Mouse (Mus musculus) lung, embryonic 16.5 days (tissue): Measurements from ENCODE around the gene Ttc23. TPM values are rescaled to one million over a fixed set of nuclear protein-coding genes. Genes with fewer than 3 reads are reported as not detected.

ENCODE experiments used
- ATAC-seq: fragments of 200-750 bp; cut with Nextera tagmentation; 2 replicates; pipeline ENCODE4 v1.8.0; 2017; ENCODE audit warnings: low read depth, mild to moderate bottlenecking, moderate library complexity
- H3K27ac ChIP-seq: fragments of 300-500 bp; sonication (generic); 2 replicates; pipeline ENCODE4 v1.5.1; 2014; ENCODE audit warnings: mild to moderate bottlenecking, control low read depth, low read length
- H3K27me3 ChIP-seq: fragments of 300-500 bp; sonication (generic); 2 replicates; pipeline ENCODE4 v1.6.1; 2014; ENCODE audit warnings: low read depth, low read length, mixed read lengths; ENCODE audit not compliant: control insufficient read depth, insufficient read depth
- H3K36me3 ChIP-seq: fragments of 300-500 bp; sonication (generic); 2 replicates; pipeline ENCODE4 v1.6.1; 2014; ENCODE audit warnings: low read length; ENCODE audit not compliant: control insufficient read depth, insufficient read depth
- H3K4me1 ChIP-seq: fragments of 300-500 bp; sonication (generic); replicated peaks from 2 replicates; pipeline ENCODE4 v1.6.1; 2014; ENCODE audit warnings: low read length, mixed read lengths; ENCODE audit not compliant: control insufficient read depth, insufficient read depth
- H3K4me2 ChIP-seq: fragments of 300-500 bp; sonication (generic); 2 replicates; pipeline ENCODE4 v1.6.1; 2014; ENCODE audit warnings: low read depth, low read length, control low read depth
- H3K4me3 ChIP-seq: fragments of 300-500 bp; sonication (generic); 2 replicates; pipeline ENCODE4 v1.5.1; 2014; ENCODE audit warnings: mild to moderate bottlenecking, low read length, control low read depth
- H3K9ac ChIP-seq: fragments of 300-500 bp; sonication (generic); 2 replicates; pipeline ENCODE4 v1.6.1; 2014; ENCODE audit warnings: low read length, control low read depth
- H3K9me3 ChIP-seq: fragments of 300-500 bp; sonication (generic); 2 replicates; pipeline ENCODE4 v1.6.1; 2016; ENCODE audit warnings: low read length; ENCODE audit not compliant: control insufficient read depth
- WGBS: fragments of 180-500 bp; shearing (Covaris S2); extraction: QIAGEN DNeasy Blood & Tissue Kit; methylation state at CpG from one replicate; pipeline ENCODE4 v1.1.7; 2014; 5-methylcytosine and 5-hydroxymethylcytosine counted together
- polyA plus RNA-seq: library from polyadenylated mRNA; unstranded; fragments of >200 nt; fragmentation: Nextera tagmentation; extraction: Ambion mirVana; gene quantifications from 2 replicates; pipeline ENCODE4 v1.2.1, GENCODE M21; 2015

Gene Ttc23
- polyA plus RNA-seq, 1 experiment from 2014 or later, result 27.1 TPM

- H3K27ac ChIP-seq, result no peak overlapping the region
- WGBS, result 10% methylated on average over 10 of the region's 10 CpGs
- ATAC-seq, result 0 out of 2 replicates have a peak, but pooled peaks have one; percentile 48
- no peak overlapping the region for H3K9ac ChIP-seq
- no peaks in the 10 kb centered on the region for H3K36me3 ChIP-seq
- peaks cover 9% of the 10 kb centered on the region; the same call in 1 of the 2 replicates for H3K4me1 ChIP-seq
- no peaks in the 10 kb centered on the region for H3K9me3 ChIP-seq
- peak overlapping the region; percentile 17; the same call in 1 of the 2 replicates for H3K4me2 ChIP-seq
- no peaks in the 10 kb centered on the region for H3K27me3 ChIP-seq
- H3K4me3 ChIP-seq, result no peak overlapping the region
Observed at GRCm38 (mm10) chr7:67788713-67789112, 141.5 kb downstream of the Ttc23 start.

- Histone ChIP-seq H3K4me2 (no peak overlapping the region), H3K27ac (no peak overlapping the region)
- WGBS, result 51% methylated on average over 7 of the region's 7 CpGs
Observed at GRCm38 (mm10) chr7:67791256-67791655, 144.0 kb downstream of the Ttc23 start.

DNA sequence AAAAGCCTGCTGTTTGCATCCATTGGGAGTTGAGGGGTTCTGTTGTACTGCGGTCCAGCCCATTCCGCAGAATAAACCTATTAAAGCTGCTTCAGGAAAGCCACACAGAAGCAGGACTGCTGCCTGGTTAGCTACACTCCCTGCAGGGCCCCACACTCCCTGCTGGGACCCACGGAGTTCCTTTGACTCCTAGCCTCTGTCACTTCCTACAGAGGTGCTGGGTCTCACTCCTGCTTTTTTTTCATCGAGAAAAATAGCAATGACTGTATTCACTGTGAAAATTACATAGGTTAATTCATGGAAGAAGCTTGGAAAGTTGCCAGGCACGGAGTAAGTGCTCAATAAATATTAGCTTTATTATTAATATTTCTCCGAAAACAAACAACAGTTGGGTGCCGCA, 146.2 kb downstream of the Ttc23 start:
- H3K9ac ChIP-seq, result no peak overlapping the region
- no peaks in the 10 kb centered on the region for H3K27me3 ChIP-seq
- no peak overlapping the region for H3K4me3 ChIP-seq
- ATAC-seq, result peak; percentile 79
- no peaks in the 10 kb centered on the region for H3K36me3 ChIP-seq
- WGBS, result 38% methylated on average over 7 of the region's 7 CpGs
- H3K9me3 ChIP-seq, result no peaks in the 10 kb centered on the region; the same call in 1 of the 2 replicates
- H3K27ac ChIP-seq, result peak overlapping the region; percentile 65
- no peak overlapping the region for H3K4me2 ChIP-seq
- peaks cover 9% of the 10 kb centered on the region; the same call in 1 of the 2 replicates for H3K4me1 ChIP-seq

More at GRCm38 (mm10) chr7:67791256-67791655, 144.0 kb downstream of the Ttc23 start:
- ATAC-seq, result no peak
- Histone ChIP-seq H3K9me3 (no peaks in the 10 kb centered on the region; the same call in 1 of the 2 replicates), H3K4me3 (no peak overlapping the region), H3K9ac (no peak overlapping the region), H3K4me1 (peaks cover 9% of the 10 kb centered on the region; the same call in 1 of the 2 replicates), H3K36me3 (no peaks in the 10 kb centered on the region), H3K27me3 (no peaks in the 10 kb centered on the region)

DNA sequence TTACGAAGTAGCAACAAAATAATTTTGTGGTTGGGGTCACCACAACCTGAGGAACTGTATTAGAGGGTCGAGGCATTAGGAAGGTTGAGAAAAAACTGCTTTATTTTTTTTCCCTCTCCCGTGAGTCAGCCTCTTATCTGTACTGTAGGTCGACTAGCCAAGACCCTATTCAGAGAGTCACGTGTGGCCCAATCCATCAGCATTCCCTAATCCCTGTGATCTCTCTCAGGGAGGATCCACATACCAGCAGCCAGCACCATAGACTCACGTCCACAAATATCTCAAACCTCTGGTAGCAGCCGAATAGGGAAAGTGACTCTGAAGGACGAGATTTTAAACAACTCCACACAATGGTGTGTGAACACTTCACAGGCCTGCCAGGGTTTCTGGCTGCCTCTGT, 149.9 kb downstream of the Ttc23 start:
- Histone ChIP-seq H3K4me3 (no peak overlapping the region), H3K4me2 (no peak overlapping the region), H3K27me3 (no peaks in the 10 kb centered on the region), H3K4me1 (peaks cover 6% of the 10 kb centered on the region; the same call in 1 of the 2 replicates), H3K27ac (no peak overlapping the region), H3K9ac (no peak overlapping the region), H3K9me3 (no peaks in the 10 kb centered on the region; the same call in 1 of the 2 replicates), H3K36me3 (no peaks in the 10 kb centered on the region)
- WGBS, result 15% methylated on average over 8 of the region's 8 CpGs
- ATAC-seq, result no peak; the same call in 1 of the 2 replicates

DNA sequence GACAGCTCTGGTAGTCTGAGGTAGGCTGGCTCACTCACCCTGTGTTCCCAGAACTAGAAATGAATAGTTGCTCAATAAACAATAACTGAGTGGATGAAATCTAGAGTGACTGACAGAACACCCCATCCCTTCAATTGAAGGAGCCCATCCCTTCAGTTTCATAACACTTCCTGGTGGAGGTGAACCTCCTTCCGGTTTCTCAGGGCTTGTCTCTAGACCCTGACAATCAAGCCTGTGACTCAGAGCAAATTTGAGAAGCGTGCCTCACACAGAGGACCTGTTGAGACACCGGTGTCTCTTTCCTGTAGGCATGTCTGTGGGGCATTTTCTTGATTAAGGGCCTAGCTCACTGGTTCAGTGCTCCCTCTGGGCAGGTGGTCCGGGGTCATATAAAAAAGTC, 151.3 kb downstream of the Ttc23 start:
- 87% methylated on average over 4 of the region's 4 CpGs for WGBS
- H3K4me2 ChIP-seq, result no peak overlapping the region
- H3K4me3 ChIP-seq, result no peak overlapping the region
- H3K36me3 ChIP-seq, result no peaks in the 10 kb centered on the region
- H3K27ac ChIP-seq, result no peak overlapping the region
- no peak for ATAC-seq
- no peak overlapping the region for H3K9ac ChIP-seq
- no peaks in the 10 kb centered on the region for H3K27me3 ChIP-seq
- H3K4me1 ChIP-seq, result peaks cover 4% of the 10 kb centered on the region; the same call in 1 of the 2 replicates
- H3K9me3 ChIP-seq, result no peaks in the 10 kb centered on the region; the same call in 1 of the 2 replicates

DNA sequence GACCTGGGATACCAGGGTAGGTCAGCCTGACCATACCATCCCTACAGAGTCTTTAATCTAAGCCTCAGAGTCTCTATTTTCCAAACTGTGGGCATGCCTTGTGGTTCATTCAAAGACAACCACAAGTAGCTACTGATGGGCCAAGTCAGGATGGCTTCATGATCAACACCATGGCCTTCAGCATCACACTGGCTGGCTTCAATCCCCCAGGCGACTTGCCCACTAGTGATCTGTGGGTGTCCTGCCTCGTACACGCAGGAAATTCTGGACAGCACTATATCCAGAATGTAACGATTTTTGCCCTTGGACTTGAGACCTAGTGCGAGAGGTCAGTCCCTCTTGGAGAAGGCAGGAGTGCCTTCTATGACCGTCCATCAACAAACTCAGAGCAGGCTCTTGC, 153.3 kb downstream of the Ttc23 start:
- no peak overlapping the region for H3K4me3 ChIP-seq
- H3K36me3 ChIP-seq, result no peaks in the 10 kb centered on the region
- ATAC-seq, result no peak
- H3K4me2 ChIP-seq, result no peak overlapping the region
- 80% methylated on average over 6 of the region's 6 CpGs for WGBS
- H3K27me3 ChIP-seq, result no peaks in the 10 kb centered on the region
- H3K4me1 ChIP-seq, result peaks cover 7% of the 10 kb centered on the region; the same call in 1 of the 2 replicates
- no peaks in the 10 kb centered on the region for H3K9me3 ChIP-seq
- H3K9ac ChIP-seq, result no peak overlapping the region
- no peak overlapping the region for H3K27ac ChIP-seq

GRCm38 (mm10) chr7:67801022-67801421, 153.8 kb downstream of the Ttc23 start:
- Histone ChIP-seq H3K9ac (no peak overlapping the region), H3K27me3 (no peaks in the 10 kb centered on the region), H3K27ac (no peak overlapping the region), H3K4me1 (peaks cover 7% of the 10 kb centered on the region; the same call in 1 of the 2 replicates), H3K4me2 (no peak overlapping the region), H3K4me3 (no peak overlapping the region), H3K36me3 (no peaks in the 10 kb centered on the region), H3K9me3 (no peaks in the 10 kb centered on the region)
- WGBS, result 62% methylated on average over 4 of the region's 4 CpGs
- no peak for ATAC-seq

GRCm38 (mm10) chr7:67803015-67803856, 156.0 kb downstream of the Ttc23 start:
- Histone ChIP-seq H3K4me1 (peaks cover 7% of the 10 kb centered on the region; the same call in 1 of the 2 replicates), H3K27me3 (no peaks in the 10 kb centered on the region), H3K36me3 (no peaks in the 10 kb centered on the region), H3K4me2 (peak overlapping the region; percentile 75), H3K9ac (peak overlapping the region; percentile 64), H3K9me3 (no peaks in the 10 kb centered on the region), H3K4me3 (peak overlapping the region; percentile 45), H3K27ac (no peak overlapping the region)
- ATAC-seq, result peak; percentile 85
- WGBS, result 13% methylated on average over 28 of the region's 28 CpGs

- ATAC-seq, result peak; percentile 48
- no peaks in the 10 kb centered on the region for H3K36me3 ChIP-seq
- 11% methylated on average over 12 of the region's 13 CpGs for WGBS
- no peak overlapping the region for H3K27ac ChIP-seq
- peak overlapping the region; percentile 45 for H3K4me3 ChIP-seq
- no peaks in the 10 kb centered on the region for H3K27me3 ChIP-seq
- peak overlapping the region; percentile 75 for H3K4me2 ChIP-seq
- peak overlapping the region; percentile 64 for H3K9ac ChIP-seq
- H3K9me3 ChIP-seq, result no peaks in the 10 kb centered on the region
- peaks cover 7% of the 10 kb centered on the region; the same call in 1 of the 2 replicates for H3K4me1 ChIP-seq
Observed at GRCm38 (mm10) chr7:67803857-67804215, 156.6 kb downstream of the Ttc23 start.
